Mouse (Mus musculus) 416B (cell line): ENCODE data around the gene Tbck.

Source experiments
- DNase-seq: peaks from one replicate; pipeline ENCODE4 v3.0.0; 2011; ENCODE audit warnings: low read depth

Gene Tbck

DNA sequence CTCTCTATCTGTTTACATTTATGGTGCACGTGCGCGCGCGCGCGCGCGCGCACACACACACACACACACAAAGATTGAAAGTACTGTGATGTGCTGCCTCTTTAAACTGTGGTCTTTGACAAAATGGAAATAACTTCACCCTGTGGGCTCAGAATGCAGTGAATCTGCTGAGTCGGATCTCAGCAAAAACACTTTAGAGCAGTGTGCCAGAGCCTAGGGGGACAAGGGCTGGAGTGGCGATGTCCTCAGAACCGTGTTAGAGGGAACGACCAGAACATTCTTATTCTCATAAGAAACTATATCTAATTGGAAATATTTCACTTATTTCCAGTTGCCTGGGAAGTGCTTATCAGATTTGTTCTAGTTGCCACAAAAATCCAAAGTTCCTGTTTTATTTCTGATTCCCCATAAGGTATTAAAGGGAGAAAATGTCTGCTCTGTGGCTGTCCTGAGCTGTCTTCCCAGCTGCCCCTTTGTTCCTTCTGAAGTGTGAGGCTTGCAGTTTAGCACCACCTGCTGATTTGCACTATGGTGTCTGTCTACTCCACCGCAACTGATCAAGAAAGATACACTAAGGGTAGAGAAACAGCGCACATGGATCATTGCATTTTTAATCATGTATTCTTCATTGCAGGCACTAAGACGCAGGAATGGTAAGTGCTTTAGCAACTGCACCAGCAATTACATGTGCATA is 82.2 kb downstream of the Tbck start:
- DNase-seq, result no peak

DNA sequence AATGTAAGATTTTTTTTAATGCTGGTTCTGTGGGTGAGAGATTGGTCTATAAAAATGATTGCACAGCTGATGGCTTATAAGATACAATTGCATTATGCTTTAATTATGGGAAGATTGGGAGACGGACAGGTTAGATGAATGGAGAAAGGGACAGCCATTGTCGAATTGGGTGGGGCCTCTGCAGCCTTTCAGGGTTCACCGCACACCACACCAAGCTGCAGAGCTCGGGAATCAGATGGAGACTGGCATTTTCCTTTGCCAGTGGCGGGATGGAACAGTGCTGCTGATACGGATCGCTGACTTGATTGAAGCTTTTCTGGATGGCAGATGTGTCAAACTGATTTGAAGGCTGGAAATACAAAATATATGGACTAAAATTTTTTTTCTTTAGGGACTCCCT is 88.1 kb downstream of the Tbck start:
- no peak for DNase-seq

- DNase-seq, result no peak
Observed at GRCm38 (mm10) chr3:132776686-132777085, 92.7 kb downstream of the Tbck start.

- DNase-seq, result no peak
Observed at GRCm38 (mm10) chr3:132781103-132781502, 97.2 kb downstream of the Tbck start.

GRCm38 (mm10) chr3:132783087-132783486 is 99.1 kb downstream of the Tbck start:
- DNase-seq, result no peak

DNA sequence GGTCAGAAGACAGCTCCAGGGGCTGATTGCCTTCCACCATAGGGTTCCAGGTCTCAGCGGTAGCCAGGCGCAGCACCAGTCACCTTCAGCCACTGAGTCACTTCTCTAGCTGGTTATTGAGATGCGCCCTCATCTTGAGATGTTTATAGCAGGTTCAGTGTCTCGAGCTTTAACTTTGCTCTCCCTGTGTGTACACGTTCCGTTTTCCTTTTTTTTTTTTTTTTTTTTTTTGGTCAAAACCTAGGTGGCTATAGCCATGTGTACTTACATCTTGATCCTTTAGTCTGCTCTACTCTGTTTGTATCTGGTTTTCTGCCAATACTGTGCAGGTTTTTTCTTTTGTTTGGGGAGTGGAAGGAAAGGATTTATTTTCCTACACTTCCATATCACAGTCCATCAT is 100.8 kb downstream of the Tbck start:
- no peak for DNase-seq

DNA sequence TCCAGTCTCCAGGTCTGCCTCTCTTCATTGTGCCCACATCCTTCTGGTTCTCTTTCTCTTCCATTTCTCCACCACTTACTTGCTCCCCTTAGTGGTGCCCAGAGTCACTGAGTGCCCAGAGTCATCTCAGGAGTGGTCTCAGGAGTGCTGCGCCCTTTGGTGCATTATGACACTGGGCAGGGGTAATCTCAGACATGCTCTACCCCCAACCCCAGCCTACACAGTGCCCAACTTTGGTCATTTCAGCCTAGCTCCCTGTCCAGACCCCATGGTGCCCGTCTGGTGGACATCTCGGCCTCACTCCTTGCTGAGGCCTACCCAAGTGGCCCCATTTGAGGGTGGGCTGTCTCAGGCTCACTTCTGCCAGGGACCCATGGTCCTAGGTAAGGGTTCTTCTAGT is 102.7 kb downstream of the Tbck start:
- no peak for DNase-seq

- DNase-seq, result peak; percentile 36
Observed at GRCm38 (mm10) chr3:132787775-132788174, 103.8 kb downstream of the Tbck start.

- peak; percentile 87 for DNase-seq
Observed at GRCm38 (mm10) chr3:132791140-132791539, 107.2 kb downstream of the Tbck start.

DNA sequence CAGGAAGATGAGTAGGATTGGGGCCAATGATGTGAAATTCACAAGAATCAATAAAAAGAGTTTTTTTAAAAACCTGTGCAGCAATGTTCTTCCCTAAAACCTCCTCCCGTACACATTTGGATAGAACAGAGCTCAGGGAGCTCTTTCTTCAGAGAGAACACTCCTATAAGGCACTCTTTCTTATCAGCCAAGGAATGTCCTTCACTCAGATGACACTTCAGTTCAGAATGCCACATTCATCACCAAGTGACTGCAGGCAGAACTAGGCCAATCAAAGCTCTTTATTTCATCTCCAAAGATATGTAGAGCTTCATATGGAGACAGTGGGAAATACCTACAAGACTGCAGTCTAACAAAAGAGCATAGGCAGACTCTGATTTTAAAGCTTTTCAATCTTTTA is 116.3 kb downstream of the Tbck start:
- no peak for DNase-seq

GRCm38 (mm10) chr3:132801910-132802309 is 118.0 kb downstream of the Tbck start:
- no peak for DNase-seq

GRCm38 (mm10) chr3:132807888-132808579 is 124.1 kb downstream of the Tbck start:
- DNase-seq, result peak; percentile 21

- DNase-seq, result no peak
Observed at GRCm38 (mm10) chr3:132808951-132809350, 125.0 kb downstream of the Tbck start.

DNA sequence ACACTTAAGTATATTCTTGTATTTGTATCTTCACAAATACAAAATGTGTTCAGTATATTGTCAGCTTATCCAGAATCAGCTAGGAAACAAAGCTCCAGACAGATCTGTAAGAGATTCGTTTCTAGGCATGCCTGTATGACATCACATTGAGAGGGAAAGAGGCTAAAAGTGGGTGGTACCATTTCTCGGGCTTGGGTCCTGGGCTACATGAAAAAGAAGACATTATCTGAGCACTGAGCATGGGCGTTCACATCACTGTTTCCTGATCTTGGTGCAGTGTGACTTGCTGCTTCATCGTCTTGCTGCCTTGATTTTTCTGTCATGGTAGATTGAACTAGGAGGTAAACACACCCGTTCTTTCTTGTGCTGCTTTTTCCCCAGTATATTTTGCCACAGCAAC is 127.8 kb downstream of the Tbck start:
- no peak for DNase-seq

DNA sequence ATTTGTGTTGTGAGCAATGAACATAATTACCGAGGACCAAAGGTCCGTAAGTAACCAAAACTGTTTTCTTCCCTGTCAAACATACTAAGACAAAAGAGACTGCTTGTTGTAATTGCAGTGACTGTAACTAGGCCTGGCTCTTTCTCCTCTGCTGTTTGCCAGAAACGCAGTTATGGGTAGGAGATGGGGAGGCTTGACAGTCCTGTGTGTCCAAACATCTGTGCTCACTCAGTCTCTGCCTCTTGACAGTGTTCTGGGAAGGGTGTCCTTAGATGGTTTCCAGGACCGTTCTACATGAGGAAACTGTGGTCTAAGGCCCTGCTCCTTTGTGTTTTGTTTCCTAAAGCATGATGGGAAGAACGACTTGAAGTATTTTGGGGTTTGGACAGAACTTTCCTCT is 128.4 kb downstream of the Tbck start:
- no peak for DNase-seq

GRCm38 (mm10) chr3:132813147-132813546 is 129.2 kb downstream of the Tbck start:
- DNase-seq, result peak; percentile 27

GRCm38 (mm10) chr3:132813706-132814497 is 130.0 kb downstream of the Tbck start:
- no peak for DNase-seq

GRCm38 (mm10) chr3:132814791-132815496 is 131.0 kb downstream of the Tbck start:
- peak; percentile 54 for DNase-seq

DNA sequence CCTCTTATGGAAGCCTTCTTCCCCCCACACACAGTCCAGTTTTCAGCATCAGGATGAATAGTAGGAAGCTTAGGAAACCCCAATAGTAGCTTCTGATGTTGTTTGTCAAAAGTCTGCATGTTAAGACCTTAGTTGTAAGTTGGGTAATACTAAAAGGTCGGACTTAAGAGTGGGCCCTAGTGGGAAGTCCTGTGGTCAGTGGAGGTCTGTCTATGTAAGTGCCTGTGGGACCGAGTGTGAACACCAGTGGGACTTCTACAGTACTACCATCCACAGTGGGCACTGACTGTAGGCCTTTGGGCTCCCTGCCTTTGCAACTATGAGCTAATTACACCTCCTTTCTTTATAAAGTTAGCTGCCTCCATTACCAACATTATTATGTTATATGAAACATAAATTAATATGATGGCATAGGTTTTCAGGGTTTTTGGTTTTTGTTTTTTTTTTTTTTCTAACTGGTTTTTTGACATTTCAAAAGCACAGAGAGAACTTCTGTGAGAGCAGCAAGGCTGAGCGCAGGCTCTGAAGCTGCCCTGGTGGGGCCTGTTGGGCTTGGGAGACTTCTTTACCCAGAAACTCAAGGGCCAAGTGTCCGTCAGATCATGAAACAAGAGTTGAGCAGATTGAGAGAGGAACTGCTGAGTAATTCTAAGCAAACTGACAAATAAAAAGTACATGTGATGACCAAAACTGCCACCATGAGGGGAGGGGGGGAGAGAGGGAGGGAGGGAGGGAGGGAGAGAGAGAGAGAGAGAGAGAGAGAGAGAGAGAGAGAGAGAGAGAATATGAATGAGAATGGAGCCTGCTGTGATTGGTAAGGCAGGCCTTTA is 131.8 kb downstream of the Tbck start:
- DNase-seq, result no peak

- no peak for DNase-seq
Observed at GRCm38 (mm10) chr3:132819408-132819807, 135.5 kb downstream of the Tbck start.

- no peak for DNase-seq
Observed at GRCm38 (mm10) chr3:132831179-132831873, 147.4 kb downstream of the Tbck start.
